Mouse (Mus musculus): Measurements from ENCODE around the gene Gjd3.

GRCm38 (mm10) chr11:98981997-98982772, 631 bp downstream of the Gjd3 start:
- no peak for TF ChIP-seq POLR2A (IDR thresholded peaks at IDR 0.05; ENCODE audit: borderline replicate concordance, extremely low read depth, low read depth, low read length)
- TF ChIP-seq CTCF (IDR thresholded peaks at IDR 0.05; ENCODE audit: insufficient read depth, low read length) = peak; percentile 50

All from lung, adult 2 months (tissue).